Mouse (Mus musculus) olfactory bulb, adult 2 months (tissue): ENCODE data around the gene Rps28.

Experiments
- CTCF ChIP-seq: fragments of 200-500 bp; IDR thresholded peaks from 2 replicates; pipeline ENCODE4 v1.5.1; 2012; ENCODE audit warnings: low read depth, mild to moderate bottlenecking, low read length, moderate library complexity; ENCODE audit not compliant: insufficient read depth
- POLR2A ChIP-seq: fragments of 200-500 bp; IDR thresholded peaks from 2 replicates; pipeline ENCODE4 v1.6.1; 2012; ENCODE audit warnings: mild to moderate bottlenecking, low read depth, low read length, moderate library complexity; ENCODE audit not compliant: insufficient read depth

- TF ChIP-seq POLR2A (no peak), CTCF (no peak)
Measured at GRCm38 (mm10) chr17:33784939-33785338, 39.4 kb downstream of the Rps28 start.
